Mouse (Mus musculus): ENCODE data around the gene Eef1g. TPM values are rescaled to one million over a fixed set of nuclear protein-coding genes. Genes with fewer than 3 reads are reported as not detected.
A peak's percentile ranks its signal among the peaks of the same experiment; 100 is the strongest.

The Eef1g gene
- 598 and 618 TPM in 2 replicates for polyA plus RNA-seq (2014; fragmentation: Nextera tagmentation; extraction: Ambion mirVana)

DNA sequence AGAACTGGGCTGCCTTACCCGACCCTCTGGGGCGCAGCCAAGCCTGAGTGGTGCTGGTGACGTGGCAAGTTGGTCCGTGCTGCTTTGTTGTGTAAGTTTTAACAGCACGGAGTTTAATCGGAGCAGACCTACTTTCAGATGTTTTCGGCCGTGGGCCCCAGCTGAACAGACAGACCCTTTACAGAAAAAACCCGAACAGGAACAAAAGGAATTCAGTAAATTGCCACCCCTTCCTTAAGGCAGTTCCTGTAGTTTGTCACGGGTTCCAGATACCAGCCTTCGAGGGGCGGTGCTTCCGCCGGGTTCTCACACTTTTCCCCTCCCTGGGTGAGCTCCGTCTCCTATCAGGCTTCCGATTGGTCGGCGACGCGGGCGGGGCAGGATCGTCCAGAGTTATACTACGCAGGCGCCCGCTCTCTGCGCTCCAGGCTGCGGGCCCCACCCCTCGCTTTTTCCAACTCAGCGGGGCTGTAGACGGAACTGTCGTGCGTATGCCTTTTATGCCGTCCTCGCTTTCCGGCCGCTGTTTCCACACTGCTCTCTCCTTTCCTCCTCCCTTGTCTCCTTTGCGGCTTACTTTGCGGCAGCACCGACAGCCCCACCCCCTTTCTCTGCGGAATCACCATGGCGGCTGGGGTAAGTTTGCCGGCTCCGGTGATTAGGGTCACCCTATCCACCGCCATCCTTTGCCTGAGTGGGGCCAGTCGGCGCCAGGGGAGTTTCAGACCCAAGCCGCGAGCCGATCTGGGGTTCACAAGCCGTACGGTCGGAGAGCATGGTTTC lies at the start of gene Eef1g:
Gene Eef1g, plus strand, starts transcription at position 452 of the 783 bp plus-strand sequence.
- WGBS: under 1% methylated on average over 52 of the region's 52 CpGs
- peak within 1 kb of the TSS; percentile 86 for H3K4me2 ChIP-seq
- peak within 1 kb of the TSS; percentile 85 for H3K27ac ChIP-seq (ENCODE audit: low read depth, low read length)
- DNase-seq (ENCODE audit: low spot score) (peak; percentile 98), ATAC-seq (replicated peaks; ENCODE audit: low FRiP score) (peak; percentile 98)
- peak within 1 kb of the TSS; percentile 82 for H3K4me3 ChIP-seq (ENCODE audit: low read depth, low read length)
- peaks cover 62% of the 10 kb centered on the region for H3K36me3 ChIP-seq (ENCODE audit: control insufficient read depth, insufficient read depth, low read length)
- H3K27me3 ChIP-seq (replicated peaks; ENCODE audit: control insufficient read depth, insufficient read depth, low read length): no peaks in the 10 kb centered on the region
- peaks cover 3% of the 10 kb centered on the region for H3K4me1 ChIP-seq (replicated peaks; ENCODE audit: control insufficient read depth, insufficient read depth, low read length)
- H3K9ac ChIP-seq (ENCODE audit: low read depth, low read length): peak within 1 kb of the TSS; percentile 97
- no peaks in the 10 kb centered on the region for H3K9me3 ChIP-seq (ENCODE audit: control insufficient read depth, low read length)

DNA sequence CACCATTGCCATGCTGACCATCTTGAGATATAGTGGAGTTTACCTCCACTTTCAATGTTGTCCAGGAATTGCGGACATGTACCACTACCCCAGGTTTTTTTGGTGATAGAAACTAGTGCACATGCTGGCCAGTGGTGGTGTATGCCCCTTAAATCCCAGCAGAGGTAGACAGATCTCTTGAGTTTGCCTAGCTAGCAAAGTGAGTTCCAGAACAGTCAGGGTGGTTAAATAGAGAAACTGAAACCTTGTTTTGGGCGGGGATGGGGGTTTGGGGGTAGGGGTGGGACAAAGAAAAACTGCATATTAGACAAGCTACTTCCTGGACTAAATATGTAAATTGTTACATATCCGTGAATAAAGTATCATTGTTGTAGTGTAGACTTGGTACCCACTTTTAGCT lies 47.8 kb upstream of the Eef1g start:
- no peak overlapping the region for H3K9ac ChIP-seq (ENCODE audit: low read depth, low read length)
- WGBS: 77% methylated on average over 3 of the region's 3 CpGs
- H3K36me3 ChIP-seq (ENCODE audit: control insufficient read depth, insufficient read depth, low read length): peaks cover 29% of the 10 kb centered on the region

DNA sequence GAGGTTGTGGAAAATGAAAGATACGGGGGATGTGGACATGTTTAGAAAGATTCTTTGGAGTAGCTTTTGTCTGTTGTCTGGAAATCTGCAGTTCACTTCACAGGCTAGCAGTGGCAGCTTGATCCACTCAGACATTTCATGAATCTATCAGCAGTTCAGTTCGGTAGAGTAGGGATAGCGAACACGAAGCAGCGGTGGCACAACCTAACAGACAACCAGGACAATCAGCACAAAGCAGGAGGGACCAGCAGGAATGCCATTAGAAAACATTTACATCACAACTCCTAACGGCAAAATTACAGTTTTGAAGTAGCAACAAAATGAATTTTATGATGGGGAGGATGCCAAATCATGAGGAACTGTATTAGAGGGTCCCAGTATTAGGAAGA lies 47.2 kb upstream of the Eef1g start:
- peak overlapping the region; percentile 84 for H3K4me3 ChIP-seq (ENCODE audit: low read depth, low read length)
- peak overlapping the region; percentile 90 for H3K27ac ChIP-seq (ENCODE audit: low read depth, low read length)
- H3K9ac ChIP-seq (ENCODE audit: low read depth, low read length): peak overlapping the region; percentile 86
- H3K36me3 ChIP-seq (ENCODE audit: control insufficient read depth, insufficient read depth, low read length): peaks cover 23% of the 10 kb centered on the region
- H3K4me2 ChIP-seq: peak overlapping the region; percentile 81
- H3K9me3 ChIP-seq (ENCODE audit: control insufficient read depth, low read length): no peaks in the 10 kb centered on the region
- ATAC-seq (replicated peaks; ENCODE audit: low FRiP score) (no peak), DNase-seq (ENCODE audit: low spot score) (no peak)
- H3K4me1 ChIP-seq (replicated peaks; ENCODE audit: control insufficient read depth, insufficient read depth, low read length): peaks cover 15% of the 10 kb centered on the region
- WGBS: 57% methylated on average over 6 of the region's 6 CpGs
- no peaks in the 10 kb centered on the region for H3K27me3 ChIP-seq (replicated peaks; ENCODE audit: control insufficient read depth, insufficient read depth, low read length)

More for the DNA sequence above, 47.8 kb upstream of the Eef1g start:
- no peak overlapping the region for H3K27ac ChIP-seq (ENCODE audit: low read depth, low read length)
- H3K9me3 ChIP-seq (ENCODE audit: control insufficient read depth, low read length): no peaks in the 10 kb centered on the region
- no peak for DNase-seq (ENCODE audit: low spot score)
- H3K4me2 ChIP-seq: no peak overlapping the region
- no peak overlapping the region for H3K4me3 ChIP-seq (ENCODE audit: low read depth, low read length)
- ATAC-seq (replicated peaks; ENCODE audit: low FRiP score): no peak
- no peaks in the 10 kb centered on the region for H3K27me3 ChIP-seq (replicated peaks; ENCODE audit: control insufficient read depth, insufficient read depth, low read length)
- H3K4me1 ChIP-seq (replicated peaks; ENCODE audit: control insufficient read depth, insufficient read depth, low read length): peaks cover 15% of the 10 kb centered on the region

DNA sequence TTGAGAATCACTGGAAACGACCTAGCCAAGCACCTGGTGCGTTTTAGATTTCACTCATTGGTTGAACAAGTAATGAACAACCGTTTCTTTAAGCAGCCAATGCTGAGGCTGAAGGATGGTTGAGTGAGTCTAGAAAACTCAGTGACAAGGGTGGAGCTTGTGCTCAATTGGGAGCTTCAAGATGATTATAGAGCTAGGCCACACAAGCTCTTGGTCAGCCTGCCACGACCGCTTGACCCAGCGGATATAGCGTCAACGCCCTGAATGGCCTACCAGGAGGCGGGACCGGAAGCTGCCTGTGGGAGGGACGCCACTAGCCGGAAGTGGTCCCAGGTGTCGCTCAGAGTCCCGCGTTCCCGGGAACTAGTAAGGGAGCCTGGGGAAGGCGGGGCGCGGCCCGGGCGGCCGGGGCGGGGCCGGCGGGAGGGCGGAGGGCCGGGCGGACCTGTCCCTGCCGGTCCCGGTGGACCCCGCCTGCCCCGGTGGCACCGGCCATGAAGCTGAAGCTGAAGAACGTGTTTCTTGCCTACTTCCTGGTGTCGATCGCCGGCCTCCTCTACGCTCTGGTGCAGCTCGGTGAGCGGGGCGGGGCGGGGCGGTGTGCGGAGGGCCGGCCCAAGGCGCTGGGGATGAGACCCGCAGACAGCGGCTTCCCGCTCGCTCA lies 46.6 kb upstream of the Eef1g start, which contains the start of gene B3gat3:
Gene B3gat3, plus strand, starts transcription at position 302 of the 664 bp plus-strand sequence.
- WGBS: 2% methylated on average over 49 of the region's 50 CpGs
- H3K36me3 ChIP-seq (ENCODE audit: control insufficient read depth, insufficient read depth, low read length): peaks cover 18% of the 10 kb centered on the region
- H3K27ac ChIP-seq (ENCODE audit: low read depth, low read length): peak within 1 kb of the TSS; percentile 90
- no peaks in the 10 kb centered on the region for H3K27me3 ChIP-seq (replicated peaks; ENCODE audit: control insufficient read depth, insufficient read depth, low read length)
- H3K9ac ChIP-seq (ENCODE audit: low read depth, low read length): peak within 1 kb of the TSS; percentile 86
- peak within 1 kb of the TSS; percentile 84 for H3K4me3 ChIP-seq (ENCODE audit: low read depth, low read length)
- no peaks in the 10 kb centered on the region for H3K9me3 ChIP-seq (ENCODE audit: control insufficient read depth, low read length)
- H3K4me2 ChIP-seq: peak within 1 kb of the TSS; percentile 81
- peaks cover 15% of the 10 kb centered on the region for H3K4me1 ChIP-seq (replicated peaks; ENCODE audit: control insufficient read depth, insufficient read depth, low read length)
- ATAC-seq (replicated peaks; ENCODE audit: low FRiP score): peak; percentile 95
- peak; percentile 95 for DNase-seq (ENCODE audit: low spot score)

DNA sequence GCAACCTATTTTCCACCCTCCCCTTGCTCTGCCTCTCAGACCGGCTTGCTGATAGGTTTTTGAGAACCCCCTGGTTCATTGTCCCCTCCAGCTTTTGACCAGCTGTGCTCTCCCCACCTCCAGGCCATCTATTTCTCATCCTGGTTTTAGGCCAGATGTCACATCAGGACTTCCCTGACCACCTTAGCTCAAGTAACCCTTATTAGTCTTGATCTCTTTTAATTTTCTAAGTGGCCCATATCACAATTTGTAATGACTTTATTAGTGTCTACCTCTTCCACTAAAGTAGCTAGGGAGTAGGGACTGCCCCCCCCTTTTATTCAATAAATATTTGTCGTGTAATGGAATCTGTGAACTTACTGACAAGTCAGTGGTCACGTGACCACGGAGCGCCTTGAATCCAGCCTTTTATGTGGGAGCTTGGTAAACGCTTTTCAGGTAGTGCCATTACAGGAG lies 46.0 kb upstream of the Eef1g start:
- peak overlapping the region; percentile 90 for H3K27ac ChIP-seq (ENCODE audit: low read depth, low read length)
- H3K9ac ChIP-seq (ENCODE audit: low read depth, low read length): peak overlapping the region; percentile 86
- peaks cover 15% of the 10 kb centered on the region for H3K4me1 ChIP-seq (replicated peaks; ENCODE audit: control insufficient read depth, insufficient read depth, low read length)
- H3K9me3 ChIP-seq (ENCODE audit: control insufficient read depth, low read length): no peaks in the 10 kb centered on the region
- H3K36me3 ChIP-seq (ENCODE audit: control insufficient read depth, insufficient read depth, low read length): peaks cover 18% of the 10 kb centered on the region
- H3K4me3 ChIP-seq (ENCODE audit: low read depth, low read length): peak overlapping the region; percentile 84
- H3K27me3 ChIP-seq (replicated peaks; ENCODE audit: control insufficient read depth, insufficient read depth, low read length): no peaks in the 10 kb centered on the region
- no peak for DNase-seq (ENCODE audit: low spot score)
- no peak for ATAC-seq (replicated peaks; ENCODE audit: low FRiP score)
- 1% methylated on average over 6 of the region's 6 CpGs for WGBS
- peak overlapping the region; percentile 81 for H3K4me2 ChIP-seq

DNA sequence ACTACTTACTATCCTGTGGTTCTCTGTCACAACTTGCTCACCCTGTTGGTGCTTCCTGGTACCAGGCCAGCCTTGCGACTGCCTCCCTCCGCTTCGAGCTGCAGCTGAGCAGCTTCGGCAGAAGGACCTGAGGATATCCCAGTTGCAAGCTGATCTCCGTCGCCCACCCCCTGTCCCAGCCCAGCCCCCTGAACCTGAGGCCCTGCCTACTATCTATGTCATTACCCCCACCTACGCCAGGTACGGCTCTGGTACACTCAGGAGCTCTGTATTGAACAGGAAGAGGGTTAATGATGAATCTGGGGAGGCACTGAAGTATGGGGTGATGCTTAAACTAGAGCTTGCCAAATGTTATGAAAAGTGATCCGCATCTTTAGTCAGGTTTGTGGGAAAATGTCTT lies 45.1 kb upstream of the Eef1g start:
- H3K4me1 ChIP-seq (replicated peaks; ENCODE audit: control insufficient read depth, insufficient read depth, low read length): peaks cover 18% of the 10 kb centered on the region
- H3K4me3 ChIP-seq (ENCODE audit: low read depth, low read length): peak overlapping the region; percentile 84
- H3K4me2 ChIP-seq: peak overlapping the region; percentile 81
- 74% methylated on average over 9 of the region's 9 CpGs for WGBS
- H3K9ac ChIP-seq (ENCODE audit: low read depth, low read length): 0 out of 2 replicates have a peak overlapping the region, but pooled peaks have one; percentile 34
- peak overlapping the region; percentile 90; the same call in 1 of the 2 replicates for H3K27ac ChIP-seq (ENCODE audit: low read depth, low read length)
- ATAC-seq (replicated peaks; ENCODE audit: low FRiP score) (no peak), DNase-seq (ENCODE audit: low spot score) (no peak)
- no peaks in the 10 kb centered on the region for H3K27me3 ChIP-seq (replicated peaks; ENCODE audit: control insufficient read depth, insufficient read depth, low read length)
- H3K36me3 ChIP-seq (ENCODE audit: control insufficient read depth, insufficient read depth, low read length): peaks cover 12% of the 10 kb centered on the region; the same call in 1 of the 2 replicates
- H3K9me3 ChIP-seq (ENCODE audit: control insufficient read depth, low read length): no peaks in the 10 kb centered on the region

DNA sequence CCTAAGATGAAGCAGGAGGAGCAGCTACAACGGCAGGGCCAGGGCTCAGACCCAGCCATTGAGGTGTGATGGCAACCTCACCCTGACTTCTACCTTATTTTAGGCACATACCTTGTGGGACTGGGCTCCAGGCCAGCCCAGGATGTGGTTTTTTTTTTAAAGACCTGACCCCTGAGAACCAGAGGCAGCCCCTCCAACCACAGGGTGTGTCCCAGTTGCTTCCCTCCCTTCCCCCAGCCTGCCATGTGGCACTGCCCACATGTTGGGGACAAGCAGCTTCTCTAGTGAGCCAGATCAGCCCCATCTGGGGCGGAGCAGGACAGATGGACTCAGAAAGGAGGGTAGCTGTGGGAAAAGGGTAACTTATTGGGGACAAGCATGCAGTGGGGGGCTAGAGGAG lies 40.1 kb upstream of the Eef1g start:
- H3K27ac ChIP-seq (ENCODE audit: low read depth, low read length): 0 out of 2 replicates have a peak overlapping the region, but pooled peaks have one; percentile 8
- peak overlapping the region; percentile 19; the same call in 1 of the 2 replicates for H3K4me2 ChIP-seq
- H3K27me3 ChIP-seq (replicated peaks; ENCODE audit: control insufficient read depth, insufficient read depth, low read length): no peaks in the 10 kb centered on the region
- no peak overlapping the region for H3K4me3 ChIP-seq (ENCODE audit: low read depth, low read length)
- H3K9me3 ChIP-seq (ENCODE audit: control insufficient read depth, low read length): no peaks in the 10 kb centered on the region
- DNase-seq (ENCODE audit: low spot score): no peak
- peaks cover 39% of the 10 kb centered on the region for H3K4me1 ChIP-seq (replicated peaks; ENCODE audit: control insufficient read depth, insufficient read depth, low read length)
- H3K36me3 ChIP-seq (ENCODE audit: control insufficient read depth, insufficient read depth, low read length): peaks cover 12% of the 10 kb centered on the region; the same call in 1 of the 2 replicates
- H3K9ac ChIP-seq (ENCODE audit: low read depth, low read length): peak overlapping the region; percentile 26
- whole genome bisulfite sequencing: 65% methylated on average over 2 of the region's 2 CpGs
- no peak for ATAC-seq (replicated peaks; ENCODE audit: low FRiP score)

DNA sequence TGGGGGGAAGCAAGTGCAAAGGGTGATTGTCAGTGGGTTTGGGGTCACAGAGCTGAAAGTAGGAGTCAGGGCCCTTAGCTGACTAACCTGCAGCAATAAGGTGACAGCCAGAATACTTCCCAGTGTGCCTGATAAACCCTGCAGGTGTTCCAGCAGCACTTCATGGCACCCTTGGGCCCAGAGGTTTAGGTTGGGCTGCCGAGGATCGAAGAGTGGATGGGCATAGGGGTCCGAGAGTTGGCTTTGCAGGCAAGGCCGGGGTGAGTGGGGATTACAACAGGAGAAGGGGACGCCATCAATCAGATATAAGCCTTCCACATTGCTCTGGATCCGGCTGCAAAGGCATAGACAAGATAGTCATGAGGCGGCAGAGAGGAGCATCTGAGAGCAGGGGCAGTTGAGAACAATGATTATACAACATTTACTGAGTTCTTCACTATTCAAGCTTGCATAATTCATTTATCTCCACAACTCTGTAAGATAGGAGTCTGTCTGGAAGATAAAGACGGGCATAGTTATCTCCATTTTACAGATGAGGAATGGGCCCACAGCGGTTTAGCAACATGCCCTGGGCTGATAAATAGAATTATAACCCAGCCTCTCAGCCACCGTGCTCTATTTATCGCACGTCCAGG lies 38.8 kb upstream of the Eef1g start:
- peak; percentile 65 for ATAC-seq (replicated peaks; ENCODE audit: low FRiP score)
- H3K27me3 ChIP-seq (replicated peaks; ENCODE audit: control insufficient read depth, insufficient read depth, low read length): no peaks in the 10 kb centered on the region
- H3K4me3 ChIP-seq (ENCODE audit: low read depth, low read length): no peak overlapping the region
- 54% methylated on average over 12 of the region's 12 CpGs for WGBS
- peaks cover 37% of the 10 kb centered on the region for H3K4me1 ChIP-seq (replicated peaks; ENCODE audit: control insufficient read depth, insufficient read depth, low read length)
- H3K27ac ChIP-seq (ENCODE audit: low read depth, low read length): peak overlapping the region; percentile 92
- no peak for DNase-seq (ENCODE audit: low spot score)
- H3K9me3 ChIP-seq (ENCODE audit: control insufficient read depth, low read length): no peaks in the 10 kb centered on the region
- peak overlapping the region; percentile 90 for H3K4me2 ChIP-seq
- peaks cover 12% of the 10 kb centered on the region; the same call in 1 of the 2 replicates for H3K36me3 ChIP-seq (ENCODE audit: control insufficient read depth, insufficient read depth, low read length)
- no peak overlapping the region for H3K9ac ChIP-seq (ENCODE audit: low read depth, low read length)
